Mouse (Mus musculus) hindbrain, embryonic 10.5 days (tissue): Measurements from ENCODE around the gene Afmid. TPM values are rescaled to one million over a fixed set of nuclear protein-coding genes. Genes with fewer than 3 reads are reported as not detected.

Experiments used
- DNase-seq: peaks from one replicate; pipeline ENCODE4 v3.0.0-alpha.2; 2017; ENCODE audit warnings: low spot score
- H3K27ac ChIP-seq: fragments of 300-500 bp; sonication (generic); 2 replicates; pipeline ENCODE4 v1.5.1; 2016; ENCODE audit warnings: mild to moderate bottlenecking, moderate library complexity
- H3K27me3 ChIP-seq: fragments of 300-500 bp; sonication (generic); 2 replicates; pipeline ENCODE4 v1.6.1; 2016; ENCODE audit warnings: mild to moderate bottlenecking; ENCODE audit not compliant: poor library complexity, insufficient read depth, severe bottlenecking
- H3K36me3 ChIP-seq: fragments of 300-500 bp; sonication (generic); 2 replicates; pipeline ENCODE4 v1.6.1; 2016; ENCODE audit warnings: mild to moderate bottlenecking, moderate library complexity
- H3K4me1 ChIP-seq: fragments of 300-500 bp; sonication (generic); replicated peaks from 2 replicates; pipeline ENCODE4 v1.6.1; 2016; ENCODE audit warnings: mild to moderate bottlenecking
- H3K4me3 ChIP-seq: fragments of 300-500 bp; sonication (generic); 2 replicates; pipeline ENCODE4 v1.5.1; 2016; ENCODE audit warnings: mild to moderate bottlenecking, moderate library complexity
- H3K9me3 ChIP-seq: fragments of 300-500 bp; sonication (generic); 2 replicates; pipeline ENCODE4 v1.6.1; 2016; ENCODE audit warnings: mild to moderate bottlenecking, moderate library complexity
- WGBS: fragments of 180-500 bp; shearing (Covaris S2); methylation state at CpG from one replicate; pipeline ENCODE4 v1.1.7; 2016; 5-methylcytosine and 5-hydroxymethylcytosine counted together
- polyA plus RNA-seq: library from polyadenylated mRNA; unstranded; fragments of >200 nt; fragmentation: Nextera tagmentation; extraction: Ambion mirVana; gene quantifications from 2 replicates; pipeline ENCODE4 v1.2.1, GENCODE M21; 2016

Afmid gene
- polyA plus RNA-seq, 1 experiment from 2014 or later: 3.8 TPM

DNA sequence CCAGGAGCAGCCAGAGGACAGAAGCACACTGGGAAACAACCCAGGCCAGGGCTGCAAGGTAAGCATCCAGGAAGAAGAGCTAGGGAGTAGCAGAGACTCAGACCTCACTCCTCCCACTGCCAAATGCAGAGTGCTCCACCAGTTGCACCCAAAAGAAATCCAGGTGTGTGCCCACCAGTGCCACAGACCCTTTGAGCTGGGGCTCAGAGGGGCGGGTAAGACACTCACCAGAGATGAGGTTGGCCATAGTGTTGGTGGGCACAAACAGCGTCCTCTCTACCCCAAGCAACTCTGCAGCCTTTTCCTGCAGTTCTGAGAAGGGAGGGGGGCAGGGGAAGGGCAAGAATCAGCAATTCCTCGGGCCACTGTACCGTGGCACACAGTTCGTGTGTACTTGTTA lies 45.7 kb downstream of the Afmid start:
- no peaks in the 10 kb centered on the region for H3K9me3 ChIP-seq
- WGBS: 72% methylated on average over 5 of the region's 5 CpGs
- H3K27me3 ChIP-seq: peaks cover 34% of the 10 kb centered on the region
- no peak overlapping the region; the same call in 1 of the 2 replicates for H3K27ac ChIP-seq
- no peak for DNase-seq
- peaks cover 60% of the 10 kb centered on the region for H3K4me1 ChIP-seq
- no peak overlapping the region for H3K4me3 ChIP-seq
- H3K36me3 ChIP-seq: 0 out of 2 replicates have a peak, but pooled peaks cover 6% of the 10 kb centered on the region

GRCm38 (mm10) chr11:117871911-117872584 lies 46.3 kb downstream of the Afmid start:
- DNase-seq: no peak
- Histone ChIP-seq H3K4me1 (peaks cover 55% of the 10 kb centered on the region), H3K27ac (no peak overlapping the region), H3K27me3 (peaks cover 34% of the 10 kb centered on the region), H3K9me3 (no peaks in the 10 kb centered on the region), H3K36me3 (0 out of 2 replicates have a peak, but pooled peaks cover 6% of the 10 kb centered on the region), H3K4me3 (peak overlapping the region; percentile 83)
- 61% methylated on average over 12 of the region's 12 CpGs for WGBS

DNA sequence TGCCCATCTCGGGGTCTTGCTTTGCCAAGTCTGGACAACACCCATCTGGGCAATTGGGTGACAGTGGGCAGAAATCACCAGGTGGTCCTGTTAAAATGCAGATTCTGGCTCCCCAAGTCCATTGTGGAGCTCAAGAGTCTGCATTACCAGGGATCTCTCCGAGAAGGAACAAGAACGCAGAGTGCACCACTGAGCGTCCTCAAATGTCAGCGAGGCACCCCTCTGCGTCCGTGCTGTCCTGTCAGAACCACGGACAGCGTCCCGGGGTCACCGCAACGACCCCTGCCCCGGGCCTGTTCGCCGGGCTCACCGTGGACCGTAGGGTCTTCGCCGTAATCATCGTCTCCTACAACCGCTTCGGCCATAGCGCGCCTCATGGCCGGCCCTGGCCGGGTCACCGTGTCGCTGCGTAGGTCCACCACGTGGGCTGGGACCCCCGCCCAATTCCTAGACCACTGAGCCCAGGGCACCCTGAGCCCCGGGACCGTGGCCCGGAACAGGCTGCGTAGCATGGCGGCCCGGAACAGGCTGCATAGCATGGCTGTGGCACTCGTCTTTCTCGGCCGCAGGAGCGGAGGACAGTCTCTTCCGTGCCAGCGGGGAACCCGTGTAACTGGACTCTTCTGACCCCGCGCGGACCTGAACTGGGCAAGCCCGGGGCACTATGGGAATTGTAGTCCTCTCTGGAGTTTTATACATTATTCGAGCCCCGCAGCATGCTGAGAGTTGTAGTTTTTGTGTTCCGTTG lies 47.3 kb downstream of the Afmid start, which contains the start of gene Tha1:
Tha1 (minus strand) TSS at position 621 of the 748 bp plus-strand sequence.
- peak; percentile 87 for DNase-seq
- Histone ChIP-seq H3K27ac (peak within 1 kb of the TSS; percentile 92), H3K36me3 (0 out of 2 replicates have a peak, but pooled peaks cover 6% of the 10 kb centered on the region), H3K9me3 (no peaks in the 10 kb centered on the region), H3K4me3 (peak within 1 kb of the TSS; percentile 83), H3K4me1 (peaks cover 58% of the 10 kb centered on the region), H3K27me3 (peaks cover 33% of the 10 kb centered on the region)
- WGBS: 2% methylated on average over 51 of the region's 51 CpGs

DNA sequence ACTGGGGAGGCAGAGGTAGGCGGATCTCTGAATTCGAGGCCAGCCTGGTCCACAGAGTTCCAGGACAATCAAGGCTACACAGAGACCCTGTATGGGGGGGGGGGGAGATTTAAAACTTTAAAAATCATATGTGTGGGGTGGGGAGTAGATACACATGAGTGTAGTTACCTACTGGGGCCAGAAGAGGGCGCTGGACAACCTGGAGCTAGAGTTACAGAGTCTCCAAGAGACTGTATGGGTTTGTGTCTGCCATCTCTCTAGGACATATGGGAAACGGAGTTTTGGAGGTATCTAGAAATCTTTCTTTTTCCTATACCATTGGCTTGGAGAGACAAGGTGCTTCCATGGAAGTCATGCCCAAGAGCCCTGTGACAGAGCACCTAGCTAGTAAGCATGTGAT lies 48.7 kb downstream of the Afmid start:
- H3K27me3 ChIP-seq: peaks cover 34% of the 10 kb centered on the region
- DNase-seq: no peak
- no peaks in the 10 kb centered on the region for H3K9me3 ChIP-seq
- no peak overlapping the region for H3K27ac ChIP-seq
- H3K36me3 ChIP-seq: no peaks in the 10 kb centered on the region
- WGBS: 66% methylated on average over 4 of the region's 4 CpGs
- peaks cover 72% of the 10 kb centered on the region for H3K4me1 ChIP-seq
- H3K4me3 ChIP-seq: no peak overlapping the region

DNA sequence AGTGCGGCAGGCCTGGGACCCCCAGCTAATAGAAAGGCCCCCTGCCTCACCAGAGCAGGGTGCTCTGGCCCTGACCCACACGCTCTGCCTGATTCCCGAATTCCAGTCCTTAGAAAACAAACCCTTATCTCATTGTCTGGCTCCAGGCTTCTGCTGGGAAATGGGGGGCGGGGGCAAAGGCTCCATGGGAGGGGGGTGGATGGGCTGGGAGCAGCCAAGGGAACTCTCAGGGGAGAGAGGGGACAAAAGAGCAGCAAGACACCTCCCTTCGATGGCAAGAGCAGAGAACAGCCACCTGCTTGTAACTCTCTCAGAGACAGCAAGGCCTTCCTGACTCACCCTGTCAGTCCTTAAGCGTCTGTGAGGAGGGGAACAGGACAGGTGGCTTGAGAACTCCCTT lies 50.0 kb downstream of the Afmid start:
- Histone ChIP-seq H3K4me1 (peaks cover 69% of the 10 kb centered on the region), H3K4me3 (no peak overlapping the region), H3K27me3 (peaks cover 40% of the 10 kb centered on the region), H3K9me3 (no peaks in the 10 kb centered on the region), H3K36me3 (no peaks in the 10 kb centered on the region), H3K27ac (peak overlapping the region; percentile 35; the same call in 1 of the 2 replicates)
- 14% methylated on average over 6 of the region's 6 CpGs for WGBS
- no peak for DNase-seq

GRCm38 (mm10) chr11:117877917-117878745 lies 52.4 kb downstream of the Afmid start:
- Histone ChIP-seq H3K36me3 (no peaks in the 10 kb centered on the region), H3K4me1 (peaks cover 68% of the 10 kb centered on the region), H3K9me3 (no peaks in the 10 kb centered on the region), H3K27me3 (peaks cover 41% of the 10 kb centered on the region), H3K4me3 (0 out of 2 replicates have a peak overlapping the region, but pooled peaks have one; percentile 10), H3K27ac (peak overlapping the region; percentile 68)
- DNase-seq: no peak
- 40% methylated on average over 13 of the region's 13 CpGs for WGBS

DNA sequence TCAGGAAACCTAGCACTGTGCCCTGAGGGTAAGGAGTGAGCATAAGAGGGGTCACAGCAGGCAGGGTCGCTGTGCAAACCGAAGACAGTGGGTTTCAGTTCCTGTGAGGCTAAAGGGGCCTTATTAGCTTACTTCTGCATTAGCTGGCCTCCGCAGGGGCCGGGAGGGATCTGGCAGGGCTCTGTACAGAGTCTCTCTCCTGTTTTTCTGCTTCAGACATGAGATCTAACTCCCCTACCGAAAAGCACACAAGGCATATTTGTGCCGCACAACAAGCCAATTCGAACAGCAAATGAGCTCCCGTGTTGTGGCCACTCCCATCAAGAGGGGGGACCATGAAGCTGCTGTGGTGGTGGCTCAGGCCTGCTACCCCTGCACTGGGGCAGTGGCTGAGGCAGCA lies 53.2 kb downstream of the Afmid start:
- Histone ChIP-seq H3K27ac (peak overlapping the region; percentile 68), H3K4me3 (no peak overlapping the region), H3K27me3 (peaks cover 45% of the 10 kb centered on the region), H3K36me3 (no peaks in the 10 kb centered on the region), H3K4me1 (peaks cover 65% of the 10 kb centered on the region), H3K9me3 (no peaks in the 10 kb centered on the region)
- DNase-seq: no peak
- 32% methylated on average over 8 of the region's 8 CpGs for WGBS

DNA sequence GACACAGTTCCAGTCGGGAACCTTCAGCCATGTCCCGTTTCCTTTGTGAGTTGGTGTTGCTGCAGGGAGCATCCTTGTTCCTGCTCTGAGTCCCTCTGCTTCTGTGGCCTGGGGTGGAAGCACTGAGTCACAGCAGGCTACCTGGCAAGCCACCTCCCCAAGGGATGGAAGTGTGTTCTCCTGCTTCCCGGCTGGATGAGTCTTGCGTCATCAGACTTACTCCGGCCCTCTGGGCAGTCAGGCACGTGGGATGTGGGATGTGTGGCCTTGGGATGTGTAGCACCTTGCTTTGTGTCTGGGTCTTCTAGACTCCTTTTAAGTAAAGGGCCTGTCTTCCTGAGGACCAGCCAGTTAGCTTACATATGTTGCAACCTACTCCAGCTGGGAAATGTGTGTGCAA lies 54.0 kb downstream of the Afmid start:
- Histone ChIP-seq H3K27ac (0 out of 2 replicates have a peak overlapping the region, but pooled peaks have one; percentile 4), H3K4me3 (no peak overlapping the region), H3K9me3 (no peaks in the 10 kb centered on the region), H3K36me3 (no peaks in the 10 kb centered on the region), H3K27me3 (peaks cover 49% of the 10 kb centered on the region), H3K4me1 (peaks cover 65% of the 10 kb centered on the region)
- WGBS: 73% methylated on average over 6 of the region's 6 CpGs
- DNase-seq: no peak

GRCm38 (mm10) chr11:117880336-117880976 lies 54.7 kb downstream of the Afmid start:
- no peak for DNase-seq
- Histone ChIP-seq H3K36me3 (no peaks in the 10 kb centered on the region), H3K27me3 (peaks cover 54% of the 10 kb centered on the region), H3K4me1 (peaks cover 57% of the 10 kb centered on the region), H3K4me3 (no peak overlapping the region), H3K9me3 (no peaks in the 10 kb centered on the region), H3K27ac (no peak overlapping the region)
- 87% methylated on average over 9 of the region's 9 CpGs for WGBS

DNA sequence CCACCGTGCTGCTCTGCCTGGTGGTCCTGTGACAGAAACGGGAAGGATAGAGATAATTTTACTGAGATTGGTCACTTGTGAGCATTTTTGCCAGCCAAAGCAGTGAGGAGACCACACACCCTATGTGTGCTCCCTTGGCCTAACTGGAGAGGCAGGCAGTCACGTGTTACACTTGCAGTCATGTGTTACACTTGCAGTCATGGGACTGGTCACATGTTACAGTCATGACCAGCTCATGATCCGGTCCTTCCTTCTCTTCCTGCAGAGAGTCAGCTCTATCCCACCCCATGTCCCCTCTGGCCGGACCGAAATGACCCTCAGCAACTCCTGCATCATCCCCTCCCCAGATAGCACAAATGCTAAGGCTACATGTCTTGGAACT lies 55.2 kb downstream of the Afmid start:
- Histone ChIP-seq H3K27me3 (peaks cover 57% of the 10 kb centered on the region), H3K9me3 (no peaks in the 10 kb centered on the region), H3K4me3 (no peak overlapping the region), H3K36me3 (no peaks in the 10 kb centered on the region), H3K4me1 (peaks cover 56% of the 10 kb centered on the region), H3K27ac (0 out of 2 replicates have a peak overlapping the region, but pooled peaks have one; percentile 46)
- DNase-seq: no peak
- WGBS: 88% methylated on average over 6 of the region's 6 CpGs

DNA sequence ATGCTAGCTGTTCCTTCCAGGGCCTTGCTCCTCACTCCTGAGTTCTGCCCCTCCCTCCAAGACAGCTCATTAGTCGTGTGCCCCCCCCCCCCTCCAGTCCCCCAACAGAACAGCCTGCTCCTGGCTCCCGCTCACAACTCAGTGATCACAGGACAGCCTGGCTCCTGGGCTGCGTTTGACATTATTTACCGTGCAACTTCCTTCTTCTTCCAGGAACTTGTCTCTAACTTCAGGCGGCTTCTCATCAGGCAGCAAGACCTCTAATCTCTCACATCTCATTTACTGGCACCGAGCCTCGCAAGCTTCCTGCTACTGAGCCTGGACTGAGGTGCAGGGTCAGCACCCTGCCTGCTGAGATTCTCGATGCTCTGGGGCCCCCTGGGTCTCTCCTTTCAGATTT lies 56.1 kb downstream of the Afmid start:
- WGBS: 13% methylated on average over 8 of the region's 8 CpGs
- no peak for DNase-seq
- H3K27ac ChIP-seq: peak overlapping the region; percentile 46
- H3K4me1 ChIP-seq: peaks cover 56% of the 10 kb centered on the region
- H3K27me3 ChIP-seq: peaks cover 63% of the 10 kb centered on the region
- H3K36me3 ChIP-seq: no peaks in the 10 kb centered on the region
- H3K4me3 ChIP-seq: no peak overlapping the region
- no peaks in the 10 kb centered on the region for H3K9me3 ChIP-seq

- Histone ChIP-seq H3K4me1 (peaks cover 56% of the 10 kb centered on the region), H3K27me3 (peaks cover 68% of the 10 kb centered on the region), H3K9me3 (no peaks in the 10 kb centered on the region), H3K4me3 (no peak overlapping the region), H3K27ac (peak overlapping the region; percentile 46; the same call in 1 of the 2 replicates), H3K36me3 (no peaks in the 10 kb centered on the region)
- no peak for DNase-seq
- WGBS: 76% methylated on average over 1 of the region's 1 CpGs
Measured at GRCm38 (mm10) chr11:117882208-117882607, 56.5 kb downstream of the Afmid start.
